ENCODE assay signal across 20 mouse cellular contexts in the genomic region with DNA sequence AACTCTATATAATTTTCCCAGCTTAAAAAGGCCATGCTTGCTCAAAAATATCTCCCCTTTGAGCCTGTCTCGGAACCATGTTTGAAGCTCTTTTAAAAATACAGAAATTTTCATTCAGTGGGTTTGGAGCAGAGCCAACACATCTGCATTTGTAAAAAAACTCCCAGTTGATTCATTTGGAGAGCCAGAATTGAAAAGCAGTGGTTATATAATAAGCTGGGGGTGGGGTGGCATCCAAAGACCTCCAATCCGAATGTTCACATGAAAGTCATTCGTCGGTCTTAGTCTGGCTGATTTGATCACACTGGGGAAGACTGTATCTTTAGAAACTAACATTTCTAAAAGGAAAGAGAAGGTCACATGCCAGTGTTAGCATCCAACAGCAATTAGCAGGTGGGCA. TPM values are rescaled to one million over a fixed set of nuclear protein-coding genes. Genes with fewer than 3 reads are reported as not detected.
DNase-seq lines count a peak whose midpoint lies in the region; ATAC-seq and TF ChIP-seq lines count a peak whose summit lies in the region.
"Had no signal": no experiment of that assay in that cellular context is flagged by ENCODE, and none has a peak within 500 bp of the region (broad histone marks: within the 10 kb centered on the region; RNA-seq: fewer than 3 reads in every experiment).

No protein-coding gene starts in this region.

- no peak for TF ChIP-seq EP300 in MEL (IDR thresholded peaks at IDR 0.05; ENCODE audit: low read depth in 1 of 2, low read length in 2 of 2)

- peak; percentile 56 for ATAC-seq in forebrain, embryonic 15.5 days (replicated peaks)
- no peak for ATAC-seq in forebrain, embryonic 11.5 days (replicated peaks; ENCODE audit: low FRiP score)

- 36% methylated on average over 4 of the region's 4 CpGs for WGBS in forebrain, embryonic 15.5 days
- WGBS in forebrain, embryonic 11.5 days: 82% methylated on average over 4 of the region's 4 CpGs

- 0 out of 2 replicates have a peak overlapping the region, but pooled peaks have one; percentile 3 for H3K27ac ChIP-seq in forebrain, embryonic 15.5 days (replicated peaks)
- H3K27ac ChIP-seq in forebrain, embryonic 11.5 days (ENCODE audit: low read depth, low read length): no peak overlapping the region
- peak overlapping the region; percentile 67 for H3K27ac ChIP-seq in MEL (ENCODE audit: control insufficient read depth, low read depth, low read length)
- H3K27ac ChIP-seq: embryonic facial prominence, embryonic 10.5 days; hindbrain, embryonic 10.5 days; stomach, postnatal 0 days had no signal

- no peaks in the 10 kb centered on the region for H3K79me2 ChIP-seq in MEL (ENCODE audit: control insufficient read depth, insufficient read depth, low read length, poor library complexity)

- TF ChIP-seq POLR2A in MEL (IDR thresholded peaks at IDR 0.05; ENCODE audit: control insufficient read depth in 1 of 2, insufficient read depth in 1 of 2, low read depth in 1 of 2, low read length in 2 of 2, poor library complexity in 1 of 2): no peak

- no peaks in the 10 kb centered on the region for H3K36me3 ChIP-seq in forebrain, embryonic 15.5 days
- no peaks in the 10 kb centered on the region for H3K36me3 ChIP-seq in forebrain, embryonic 11.5 days (ENCODE audit: control insufficient read depth, insufficient read depth, low read length)
- peaks cover 0 to 13% of the 10 kb centered on the region in 2 experiments; a peak in 2 of 4 replicates for H3K36me3 ChIP-seq in MEL (ENCODE audit: control insufficient read depth in 1 of 2, insufficient read depth in 2 of 2, low read length in 2 of 2)

- H3K9me3 ChIP-seq in forebrain, embryonic 15.5 days: no peaks in the 10 kb centered on the region
- H3K9me3 ChIP-seq in forebrain, embryonic 11.5 days (ENCODE audit: control insufficient read depth, low read length): no peaks in the 10 kb centered on the region
- H3K9me3 ChIP-seq in MEL (replicated peaks; ENCODE audit: insufficient read depth, low read length): no peaks in the 10 kb centered on the region
- H3K9me3 ChIP-seq: embryonic facial prominence, embryonic 10.5 days; hindbrain, embryonic 10.5 days had no signal

- no peak for DNase-seq in forebrain, embryonic 11.5 days (ENCODE audit: low spot score)
- peak; percentile 14 for DNase-seq in layer of hippocampus, adult 9-11 months
- no peak for DNase-seq in layer of hippocampus, postnatal 36 days
- DNase-seq in 3T3-L1 (ENCODE audit: low read depth, low spot score) (peak; percentile 20), MEL (ENCODE audit: low read depth, low spot score) (no peak)
- no peak for DNase-seq in adrenal gland, postnatal 14 days
- DNase-seq in urinary bladder, postnatal 14 days (ENCODE audit: low spot score): no peak
- DNase-seq: adrenal gland, postnatal 25 days; cerebellum, adult 2 months; gastrocnemius, postnatal 36 days; kidney, adult 2 months; kidney, postnatal 14 days; left cerebral cortex, postnatal 4 days; lung, adult 18-20 months; right cerebral cortex, postnatal 4 days had no signal

- no peak for TF ChIP-seq RAD21 in MEL (IDR thresholded peaks at IDR 0.05; ENCODE audit: low read depth, low read length)

- no peak overlapping the region for H3K4me2 ChIP-seq in forebrain, embryonic 15.5 days (replicated peaks)
- H3K4me2 ChIP-seq in forebrain, embryonic 11.5 days (ENCODE audit: low read depth, low read length, severe bottlenecking): no peak overlapping the region
- H3K4me2 ChIP-seq: liver, embryonic 11.5 days had no signal

- TF ChIP-seq CTCF in MEL (IDR thresholded peaks at IDR 0.05 in 2 of 3, conservative IDR thresholded peaks at IDR 0.05 in 1 of 3; ENCODE audit: control insufficient read depth in 1 of 3, insufficient read depth in 1 of 3, low read depth in 2 of 3, low read length in 3 of 3, poor library complexity in 1 of 3, severe bottlenecking in 1 of 3): no peak

- no peak overlapping the region for H3K9ac ChIP-seq in forebrain, embryonic 15.5 days (replicated peaks)
- no peak overlapping the region for H3K9ac ChIP-seq in forebrain, embryonic 11.5 days (ENCODE audit: low read length)
- H3K9ac ChIP-seq in MEL (ENCODE audit: control insufficient read depth, low read depth, low read length, poor library complexity, severe bottlenecking): no peak overlapping the region

- no peaks in the 10 kb centered on the region for H3K27me3 ChIP-seq in forebrain, embryonic 15.5 days
- no peaks in the 10 kb centered on the region for H3K27me3 ChIP-seq in forebrain, embryonic 11.5 days (ENCODE audit: control insufficient read depth, insufficient read depth, low read length)
- H3K27me3 ChIP-seq in MEL (ENCODE audit: control insufficient read depth in 1 of 2, insufficient read depth in 2 of 2, low read length in 2 of 2): no peaks in the 10 kb centered on the region

- no peak overlapping the region for H3K4me3 ChIP-seq in forebrain, embryonic 15.5 days
- no peak overlapping the region for H3K4me3 ChIP-seq in forebrain, embryonic 11.5 days (ENCODE audit: low read depth, low read length)
- H3K4me3 ChIP-seq in MEL (ENCODE audit: control insufficient read depth in 1 of 2, insufficient read depth in 1 of 2, low read depth in 2 of 2, low read length in 2 of 2): no peak overlapping the region
- H3K4me3 ChIP-seq: embryonic facial prominence, embryonic 10.5 days; hindbrain, embryonic 10.5 days had no signal

- H3K4me1 ChIP-seq in forebrain, embryonic 15.5 days: peaks cover 8% of the 10 kb centered on the region; the same call in 1 of the 2 replicates
- H3K4me1 ChIP-seq in forebrain, embryonic 11.5 days (replicated peaks; ENCODE audit: control insufficient read depth, insufficient read depth, low read length): no peaks in the 10 kb centered on the region
- H3K4me1 ChIP-seq in MEL (ENCODE audit: control insufficient read depth in 1 of 2, insufficient read depth in 2 of 2, low read length in 2 of 2): peaks cover 3 to 11% of the 10 kb centered on the region in 2 experiments
- H3K4me1 ChIP-seq: embryonic facial prominence, embryonic 10.5 days; hindbrain, embryonic 10.5 days had no signal

TF ChIP-seq in MEL, 35 proteins besides CTCF, POLR2A, EP300 and RAD21:
- TF ChIP-seq CHD2 (IDR thresholded peaks at IDR 0.05; ENCODE audit: low read length) (no peak), TCF12 (IDR thresholded peaks at IDR 0.05; ENCODE audit: low read depth, low read length) (no peak), ZKSCAN1 (IDR thresholded peaks at IDR 0.05; ENCODE audit: low read depth, low read length) (no peak), ELF1 (IDR thresholded peaks at IDR 0.05; ENCODE audit: low read depth, low read length) (no peak), MAX (IDR thresholded peaks at IDR 0.05; ENCODE audit: low read length) (no peak), ZNF384 (IDR thresholded peaks at IDR 0.05; ENCODE audit: low read depth, low read length) (peak; percentile 43; the same call in 1 of the 2 replicates), UBTF (IDR thresholded peaks at IDR 0.05; ENCODE audit: borderline replicate concordance, insufficient read depth, low read depth, low read length) (no peak), ZMIZ1 (IDR thresholded peaks at IDR 0.05; ENCODE audit: low read depth, low read length) (no peak)
TF ChIP-seq in MEL: peak in this region for 1.

RNA-seq across cellular contexts. Expression of a gene that starts 8.4 kb away (rescaled TPM):
- 17.8 and 18.4 TPM in 2 replicates for polyA plus RNA-seq in forebrain, embryonic 15.5 days (2015; fragmentation: Nextera tagmentation; extraction: Ambion mirVana)
- polyA plus RNA-seq in forebrain, embryonic 11.5 days (2014; fragmentation: Nextera tagmentation; extraction: Ambion mirVana): 44.3 and 49.7 TPM in 2 replicates
- 10 to 100 TPM; 34.0 to 35.6 TPM for total RNA-seq in layer of hippocampus, postnatal 36 days (2021)
- total RNA-seq in MEL (2012; rRNA removed): 2.3 and 3.4 TPM in 2 replicates
- polyA plus RNA-seq in MEL (2012; ENCODE audit: insufficient read depth in 1 of 2, insufficient read length in 2 of 2, low read depth in 1 of 2, low replicate concordance in 2 of 2, missing spikeins in 1 of 2): 1 to 10 TPM in 1 of 2 experiments, not detected in 1; 4.3 TPM
- total RNA-seq in adrenal gland, postnatal 14 days (2021): 95.5 and 99.1 TPM in 2 replicates

Comparison
In these comparisons a context has a peak if more than half of its experiments do, and no peak if none do; other contexts are left out.
1. DNase-seq: peak in layer of hippocampus, adult 9-11 months (single experiment) and 3T3-L1 (single experiment); none in forebrain, embryonic 11.5 days (single experiment), layer of hippocampus, postnatal 36 days (0 of 2), MEL (single experiment), adrenal gland, postnatal 14 days (single experiment) and urinary bladder, postnatal 14 days (single experiment).